19 mouse cellular contexts compared by ENCODE assay signal in genomic region chr2:46441348-46441747, GRCm38 (mm10).
A peak's percentile ranks its signal among the peaks of the same experiment; 100 is the strongest.
DNase-seq lines count a peak whose midpoint lies in the region; TF ChIP-seq lines count a peak whose summit lies in the region.
"Had no signal": no experiment of that assay in that cellular context is flagged by ENCODE, and none has a peak within 500 bp of the region (broad histone marks: within the 10 kb centered on the region; RNA-seq: fewer than 3 reads in every experiment).

No protein-coding gene starts in this region.

- peak; percentile 11 for DNase-seq in gastrocnemius, adult 18-20 months (ENCODE audit: low spot score)
- DNase-seq in gastrocnemius, postnatal 25 days = no peak
- DNase-seq in heart, adult 9 months (ENCODE audit: low spot score in 2 of 2) = peak; percentile 16 to 26
- DNase-seq in heart, postnatal 14 days = no peak
- peak; percentile 5 for DNase-seq in NIH3T3 (ENCODE audit: low read depth)
- DNase-seq in lung, postnatal 25 days (ENCODE audit: low spot score) = peak; percentile 26
- no peak for DNase-seq in thymus, adult 2 months
- DNase-seq in left cerebral cortex, postnatal 14 days (ENCODE audit: low spot score in 2 of 2) = no peak
- DNase-seq: cerebellum, adult 2 months; cerebellum, postnatal 36 days; embryo, embryonic 11 days; thymus, postnatal 4 days had no signal

- H3K27ac ChIP-seq in thymus, adult 2 months (ENCODE audit: control insufficient read depth, insufficient read depth, low read length) = no peak overlapping the region
- H3K27ac ChIP-seq: embryonic facial prominence, embryonic 13.5 days; forebrain, embryonic 12.5 days; hindbrain, embryonic 14.5 days; liver, embryonic 14.5 days; midbrain, embryonic 10.5 days had no signal

- H3K36me3 ChIP-seq in thymus, adult 2 months (ENCODE audit: control insufficient read depth, insufficient read depth, low read length) = no peaks in the 10 kb centered on the region
- H3K36me3 ChIP-seq: embryonic facial prominence, embryonic 13.5 days; forebrain, embryonic 12.5 days; heart, embryonic 12.5 days; midbrain, embryonic 10.5 days had no signal

- no peaks in the 10 kb centered on the region for H3K27me3 ChIP-seq in thymus, adult 2 months (ENCODE audit: control insufficient read depth, insufficient read depth, low read length)
- H3K27me3 ChIP-seq: embryonic facial prominence, embryonic 13.5 days; forebrain, embryonic 12.5 days; heart, embryonic 12.5 days had no signal

- H3K4me1 ChIP-seq in thymus, adult 2 months (replicated peaks; ENCODE audit: control insufficient read depth, insufficient read depth, low read length) = no peaks in the 10 kb centered on the region

- TF ChIP-seq CTCF in thymus, adult 2 months (IDR thresholded peaks at IDR 0.05; ENCODE audit: borderline replicate concordance, control insufficient read depth, extremely low read depth, insufficient read depth, low read length, poor library complexity) = no peak

- TF ChIP-seq POLR2A in thymus, adult 2 months (IDR thresholded peaks at IDR 0.05; ENCODE audit: control insufficient read depth, extremely low read depth, insufficient read depth, low read length, poor library complexity) = no peak

- intact Hi-C loops in heart, postnatal 14 days (cut with DNase I) = loop anchor here (5.0 to 10.0 kb wide), 3 partner anchors 857 to 1329 kb away; no protein-coding TSS in a partner anchor
- intact Hi-C loops in left cerebral cortex, postnatal 14 days (cut with DNase I) = loop anchor here (5.0 kb wide), 1 partner anchor 1324 kb away; the partner anchor contains the start of gene Zeb2

- WGBS in thymus, adult 2 months = 91% methylated on average over 5 of the region's 5 CpGs

- no peak overlapping the region for H3K4me3 ChIP-seq in thymus, adult 2 months (ENCODE audit: control insufficient read depth, insufficient read depth, low read length)
- H3K4me3 ChIP-seq: embryonic facial prominence, embryonic 13.5 days; erythroblast, embryonic 14.5 days; forebrain, embryonic 12.5 days; heart, embryonic 12.5 days; midbrain, embryonic 10.5 days had no signal

Comparison
In these comparisons a context has a peak if more than half of its experiments do, and no peak if none do; other contexts are left out.
1. DNase-seq: peak in gastrocnemius, adult 18-20 months (single experiment), heart, adult 9 months (2 of 2), NIH3T3 (single experiment) and lung, postnatal 25 days (single experiment); none in gastrocnemius, postnatal 25 days (single experiment), heart, postnatal 14 days (0 of 2), thymus, adult 2 months (single experiment) and left cerebral cortex, postnatal 14 days (0 of 2).